Mouse (Mus musculus) hindbrain, embryonic 11.5 days (tissue): ENCODE measurements around the gene Grb14. TPM values are rescaled to one million over a fixed set of nuclear protein-coding genes. Genes with fewer than 3 reads are reported as not detected.
A peak's percentile ranks its signal among the peaks of the same experiment; 100 is the strongest.

Source experiments
- ATAC-seq: fragments of 200-750 bp; cut with Nextera tagmentation; 2 replicates; pipeline ENCODE4 v1.8.0; 2017; ENCODE audit warnings: mild to moderate bottlenecking, moderate TSS enrichment, moderate library complexity; ENCODE audit not compliant: low FRiP score
- DNase-seq: peaks from one replicate; pipeline ENCODE4 v3.0.0-alpha.2; 2015; ENCODE audit warnings: low spot score
- H3K27ac ChIP-seq: fragments of 300-500 bp; sonication (generic); 2 replicates; pipeline ENCODE4 v1.5.1; 2014; ENCODE audit warnings: mild to moderate bottlenecking, low read depth, low read length
- H3K27me3 ChIP-seq: fragments of 300-500 bp; sonication (generic); 2 replicates; pipeline ENCODE4 v1.6.1; 2014; ENCODE audit warnings: mild to moderate bottlenecking, low read length, moderate library complexity, mixed read lengths; ENCODE audit not compliant: control insufficient read depth, insufficient read depth
- H3K36me3 ChIP-seq: fragments of 300-500 bp; sonication (generic); 2 replicates; pipeline ENCODE4 v1.6.1; 2014; ENCODE audit warnings: mild to moderate bottlenecking, low read length, moderate library complexity, mixed read lengths; ENCODE audit not compliant: control insufficient read depth, insufficient read depth
- H3K4me1 ChIP-seq: fragments of 300-500 bp; sonication (generic); replicated peaks from 2 replicates; pipeline ENCODE4 v1.6.1; 2014; ENCODE audit warnings: low read length, mixed read lengths; ENCODE audit not compliant: control insufficient read depth, insufficient read depth
- H3K4me2 ChIP-seq: fragments of 300-500 bp; sonication (generic); replicated peaks from 2 replicates; pipeline ENCODE4 v1.6.1; 2014; ENCODE audit warnings: mild to moderate bottlenecking, low read depth, low read length
- H3K4me3 ChIP-seq: fragments of 300-500 bp; sonication (generic); 2 replicates; pipeline ENCODE4 v1.5.1; 2014; ENCODE audit warnings: low read depth, low read length
- H3K9ac ChIP-seq: fragments of 300-500 bp; sonication (generic); 2 replicates; pipeline ENCODE4 v1.6.1; 2014; ENCODE audit warnings: low read depth, low read length
- H3K9me3 ChIP-seq: fragments of 300-500 bp; sonication (generic); 2 replicates; pipeline ENCODE4 v1.6.1; 2016; ENCODE audit warnings: low read length; ENCODE audit not compliant: control insufficient read depth
- WGBS: fragments of 180-500 bp; shearing (Covaris S2); extraction: QIAGEN DNeasy Blood & Tissue Kit; methylation state at CpG from one replicate; pipeline ENCODE4 v1.1.7; 2014; 5-methylcytosine and 5-hydroxymethylcytosine counted together
- polyA plus RNA-seq: library from polyadenylated mRNA; unstranded; fragments of >200 nt; fragmentation: Nextera tagmentation; extraction: Ambion mirVana; gene quantifications from 2 replicates; pipeline ENCODE4 v1.2.1, GENCODE M21; 2014

The Grb14 gene
- polyA plus RNA-seq, 1 experiment from 2014 or later = 8.7 TPM

DNA sequence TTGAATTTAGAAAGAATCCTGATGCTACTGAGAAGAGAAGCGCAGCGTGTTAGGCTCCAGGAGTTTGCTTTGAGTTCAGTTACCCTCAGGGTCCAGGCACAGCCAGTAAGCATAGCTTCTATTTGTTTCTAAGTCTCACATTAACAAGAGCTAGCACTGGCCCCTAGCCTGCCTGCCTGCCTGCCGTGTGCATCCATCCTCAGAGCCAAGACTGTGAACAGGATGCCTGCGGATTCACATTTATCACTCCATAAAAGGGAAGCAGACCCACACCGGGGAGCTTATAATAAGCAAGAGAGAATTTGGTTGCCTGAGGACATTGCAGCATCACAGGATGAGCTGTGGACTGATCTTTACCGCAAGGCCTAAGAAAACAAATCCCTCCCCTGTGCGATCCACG, 53.8 kb downstream of the Grb14 start:
- H3K27ac ChIP-seq = no peak overlapping the region
- no peak for ATAC-seq

GRCm38 (mm10) chr2:64966893-64967444, 57.8 kb downstream of the Grb14 start:
- Histone ChIP-seq H3K36me3 (no peaks in the 10 kb centered on the region), H3K4me1 (no peaks in the 10 kb centered on the region), H3K9ac (no peak overlapping the region), H3K4me3 (no peak overlapping the region), H3K4me2 (no peak overlapping the region), H3K9me3 (no peaks in the 10 kb centered on the region), H3K27me3 (no peaks in the 10 kb centered on the region), H3K27ac (no peak overlapping the region)
- DNase-seq = peak; percentile 7
- 0 out of 2 replicates have a peak, but pooled peaks have one; percentile 34 for ATAC-seq
- 77% methylated on average over 6 of the region's 6 CpGs for WGBS

More for the DNA sequence above, 53.8 kb downstream of the Grb14 start:
- 62% methylated on average over 8 of the region's 8 CpGs for WGBS
- Histone ChIP-seq H3K4me1 (no peaks in the 10 kb centered on the region), H3K4me2 (no peak overlapping the region), H3K9ac (no peak overlapping the region), H3K27me3 (no peaks in the 10 kb centered on the region), H3K9me3 (no peaks in the 10 kb centered on the region), H3K4me3 (no peak overlapping the region), H3K36me3 (no peaks in the 10 kb centered on the region)
- DNase-seq = no peak

GRCm38 (mm10) chr2:64966323-64966722, 58.5 kb downstream of the Grb14 start:
- H3K27ac ChIP-seq = no peak overlapping the region
- no peaks in the 10 kb centered on the region for H3K36me3 ChIP-seq
- H3K4me2 ChIP-seq = no peak overlapping the region
- H3K9me3 ChIP-seq = no peaks in the 10 kb centered on the region
- H3K27me3 ChIP-seq = no peaks in the 10 kb centered on the region
- no peak for ATAC-seq
- no peaks in the 10 kb centered on the region for H3K4me1 ChIP-seq
- DNase-seq = no peak
- no peak overlapping the region for H3K9ac ChIP-seq
- WGBS = 93% methylated on average over 6 of the region's 6 CpGs
- no peak overlapping the region for H3K4me3 ChIP-seq

- Histone ChIP-seq H3K36me3 (no peaks in the 10 kb centered on the region), H3K9ac (no peak overlapping the region), H3K27me3 (no peaks in the 10 kb centered on the region), H3K4me2 (no peak overlapping the region), H3K9me3 (no peaks in the 10 kb centered on the region), H3K4me3 (no peak overlapping the region), H3K4me1 (no peaks in the 10 kb centered on the region), H3K27ac (no peak overlapping the region)
- DNase-seq (peak; percentile 69), ATAC-seq (peak; percentile 72)
- WGBS = 33% methylated on average over 5 of the region's 5 CpGs
These were observed 59.4 kb downstream of the Grb14 start for GRCm38 (mm10) chr2:64965227-64965864.

DNA sequence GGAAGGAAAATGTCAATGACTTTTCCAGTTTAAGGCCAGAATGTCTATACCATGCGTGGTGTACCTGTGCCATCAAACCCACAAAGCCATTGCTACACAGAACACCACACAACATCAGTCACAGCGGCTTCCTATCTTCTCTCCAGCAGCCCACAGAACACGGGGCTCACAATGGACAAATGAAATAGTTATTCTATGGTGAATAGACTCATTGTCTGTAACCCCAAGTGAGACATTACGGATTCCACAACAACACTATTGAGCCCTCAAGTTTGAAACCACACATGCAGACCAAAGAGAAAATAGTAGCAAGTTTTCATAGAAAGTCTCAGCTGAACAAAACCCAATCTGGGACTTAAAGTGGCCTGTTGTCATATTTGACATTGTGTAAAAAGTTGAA, 62.6 kb downstream of the Grb14 start:
- H3K36me3 ChIP-seq = no peaks in the 10 kb centered on the region
- 68% methylated on average over 4 of the region's 4 CpGs for WGBS
- ATAC-seq = no peak

DNA sequence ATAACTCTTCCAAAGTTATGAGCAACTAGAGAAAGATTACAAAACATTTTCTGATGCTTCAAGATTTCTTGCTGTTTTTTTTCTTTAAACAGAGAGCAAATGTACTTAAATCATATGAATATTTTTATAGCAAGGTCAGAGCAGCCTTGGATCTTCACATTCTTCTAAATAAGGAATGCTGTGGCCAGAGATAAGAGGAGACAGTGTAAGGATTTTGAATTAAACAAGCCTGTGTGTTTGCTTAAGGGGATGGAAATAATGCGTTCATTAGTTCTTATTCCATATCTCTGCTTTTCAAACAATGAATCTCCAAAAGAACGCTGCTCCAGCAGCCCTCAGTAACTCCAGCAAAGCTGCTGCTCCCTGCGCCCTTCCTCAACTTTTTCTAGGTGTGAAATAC, 63.4 kb downstream of the Grb14 start:
- Histone ChIP-seq H3K4me1 (no peaks in the 10 kb centered on the region), H3K27ac (no peak overlapping the region), H3K36me3 (no peaks in the 10 kb centered on the region), H3K9me3 (no peaks in the 10 kb centered on the region), H3K4me3 (no peak overlapping the region), H3K27me3 (no peaks in the 10 kb centered on the region), H3K9ac (no peak overlapping the region), H3K4me2 (no peak overlapping the region)
- WGBS = 82% methylated on average over 3 of the region's 3 CpGs
- DNase-seq = no peak
- ATAC-seq = no peak

More for the DNA sequence above, 62.6 kb downstream of the Grb14 start:
- no peaks in the 10 kb centered on the region for H3K27me3 ChIP-seq
- DNase-seq = no peak
- no peaks in the 10 kb centered on the region for H3K9me3 ChIP-seq
- H3K4me2 ChIP-seq = no peak overlapping the region
- no peak overlapping the region for H3K27ac ChIP-seq
- H3K9ac ChIP-seq = no peak overlapping the region
- no peak overlapping the region for H3K4me3 ChIP-seq
- no peaks in the 10 kb centered on the region for H3K4me1 ChIP-seq

GRCm38 (mm10) chr2:64959657-64960056, 65.1 kb downstream of the Grb14 start:
- Histone ChIP-seq H3K4me2 (no peak overlapping the region), H3K9ac (no peak overlapping the region), H3K27me3 (no peaks in the 10 kb centered on the region), H3K36me3 (no peaks in the 10 kb centered on the region), H3K4me1 (no peaks in the 10 kb centered on the region), H3K9me3 (no peaks in the 10 kb centered on the region), H3K27ac (no peak overlapping the region), H3K4me3 (no peak overlapping the region)
- ATAC-seq (no peak), DNase-seq (no peak)
- WGBS = 84% methylated on average over 4 of the region's 4 CpGs

DNA sequence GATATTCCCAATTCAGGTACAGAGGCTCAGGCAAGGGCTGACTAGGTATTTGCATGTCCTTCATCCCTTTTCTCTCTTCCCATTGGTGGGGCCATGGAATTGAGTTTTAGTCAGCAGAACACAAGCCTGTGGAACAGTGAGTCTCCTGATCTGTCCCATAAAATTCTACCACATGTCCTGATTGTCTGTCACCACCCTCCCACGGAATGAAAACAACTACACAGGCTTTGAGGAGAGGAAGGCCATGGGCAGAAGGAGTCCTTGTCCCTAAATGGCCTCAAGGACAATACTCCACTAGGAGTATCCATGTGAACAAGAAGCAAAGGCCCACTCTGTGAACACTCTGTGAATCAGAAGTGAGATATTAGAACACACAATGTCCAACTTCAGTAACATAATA, 69.3 kb downstream of the Grb14 start:
- H3K27ac ChIP-seq = no peak overlapping the region
- no peak overlapping the region for H3K4me3 ChIP-seq
- no peak overlapping the region for H3K9ac ChIP-seq
- WGBS = 68% methylated on average over 1 of the region's 1 CpGs
- H3K9me3 ChIP-seq = no peaks in the 10 kb centered on the region
- H3K27me3 ChIP-seq = no peaks in the 10 kb centered on the region
- H3K36me3 ChIP-seq = no peaks in the 10 kb centered on the region
- no peaks in the 10 kb centered on the region for H3K4me1 ChIP-seq
- ATAC-seq (no peak), DNase-seq (no peak)
- no peak overlapping the region for H3K4me2 ChIP-seq

- Histone ChIP-seq H3K36me3 (no peaks in the 10 kb centered on the region), H3K9me3 (no peaks in the 10 kb centered on the region), H3K4me1 (no peaks in the 10 kb centered on the region), H3K27ac (no peak overlapping the region), H3K4me3 (no peak overlapping the region), H3K4me2 (no peak overlapping the region), H3K9ac (no peak overlapping the region), H3K27me3 (no peaks in the 10 kb centered on the region)
- DNase-seq = no peak
- ATAC-seq = no peak
- 58% methylated on average over 2 of the region's 2 CpGs for WGBS
These were observed 75.6 kb downstream of the Grb14 start for GRCm38 (mm10) chr2:64949210-64949609.
